Mouse (Mus musculus) right cerebral cortex, adult 2 months (tissue): ENCODE measurements around the gene Tshr.

Source experiments
- DNase-seq, 2 experiments: peaks; one replicate each; pipeline ENCODE4 v3.0.0; 2021 to 2022; ENCODE audit warnings: low spot score in 2 of 2

The Tshr gene

GRCm38 (mm10) chr12:91588176-91588669, 203.9 kb downstream of the Tshr start:
- DNase-seq = peak; percentile 91 to 93

GRCm38 (mm10) chr12:91588670-91589541, 204.5 kb downstream of the Tshr start:
- DNase-seq = peak; percentile 31 to 39

DNA sequence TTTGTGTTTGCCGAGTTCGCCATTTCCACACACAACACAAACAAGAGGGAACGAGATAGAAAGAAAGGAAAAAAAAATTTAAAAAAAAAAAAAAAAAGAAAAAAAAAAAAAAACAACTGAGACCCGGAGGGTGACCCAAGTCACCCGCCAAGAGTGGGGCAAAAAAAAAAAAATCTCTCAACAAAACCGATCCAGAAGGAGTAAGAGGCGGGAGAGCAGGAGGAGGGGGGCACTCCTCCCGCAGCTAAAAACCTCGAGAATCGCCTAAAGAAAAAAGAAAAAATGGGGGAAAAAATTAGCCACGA, 205.1 kb downstream of the Tshr start:
- no peak for DNase-seq

GRCm38 (mm10) chr12:91589847-91590690, 205.7 kb downstream of the Tshr start, which contains the start of gene Gtf2a1:
Gene Gtf2a1, minus strand, starts transcription at chr12:91590487.
- peak; percentile 87 to 93 for DNase-seq

GRCm38 (mm10) chr12:91590716-91591115, 206.4 kb downstream of the Tshr start:
- no peak for DNase-seq

- no peak for DNase-seq
Observed at GRCm38 (mm10) chr12:91591191-91591590, 206.8 kb downstream of the Tshr start.

GRCm38 (mm10) chr12:91592128-91592527, 207.8 kb downstream of the Tshr start:
- DNase-seq = no peak
